Mouse (Mus musculus) thymus, postnatal 14 days (tissue): ENCODE data around the gene Golgb1.
"Not testable (repeated sequence)": the region's sequence is repeated elsewhere in the genome, so short reads cannot be mapped to it uniquely, and the experiment has no call there.

Source experiments
- DNase-seq: peaks from one replicate; pipeline ENCODE4 v3.0.0; 2021

Golgb1 gene

DNA sequence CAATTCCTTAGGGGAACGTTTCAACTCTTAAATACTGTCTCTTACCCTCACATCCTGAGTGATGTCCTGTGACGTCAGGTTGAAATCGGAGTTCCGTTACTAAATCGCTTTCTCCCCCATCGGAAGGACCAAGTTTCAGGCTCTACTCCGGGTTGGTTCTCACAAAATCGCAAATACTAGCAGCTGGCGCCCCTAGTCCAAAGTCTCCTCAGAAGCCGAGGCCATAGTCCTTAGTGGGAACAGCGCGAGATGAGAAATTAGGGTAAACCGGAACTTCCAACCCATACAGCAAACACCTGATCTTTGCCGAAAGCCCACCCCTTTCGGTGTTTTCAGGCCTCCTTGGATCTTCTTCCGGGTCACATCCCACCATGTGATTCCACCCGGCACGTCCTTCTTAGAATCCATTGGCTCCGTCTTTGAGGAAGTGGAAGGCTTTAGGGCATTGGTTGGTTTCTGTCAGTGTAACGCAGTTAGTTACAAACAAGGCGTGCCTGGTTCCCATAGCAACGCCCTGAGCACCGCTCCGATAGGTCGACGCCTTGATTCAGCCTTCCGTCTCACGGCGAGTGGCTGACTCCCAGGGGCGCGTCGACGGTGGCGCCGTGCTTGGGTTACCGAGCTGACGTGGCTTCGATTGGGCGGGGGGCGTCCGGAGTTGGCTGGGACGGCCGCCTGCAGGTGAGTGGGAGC lies at the start of gene Golgb1, which contains the start of gene Eaf2:
Golgb1 (plus strand) TSS at position 558 of the 693 bp plus-strand sequence.
Eaf2 (minus strand) TSS at position 421 of the 693 bp plus-strand sequence.
- peak; percentile 95 for DNase-seq

- DNase-seq = no peak
These were observed 47.3 kb upstream of the Golgb1 start for GRCm38 (mm10) chr16:36827611-36828053.

DNA sequence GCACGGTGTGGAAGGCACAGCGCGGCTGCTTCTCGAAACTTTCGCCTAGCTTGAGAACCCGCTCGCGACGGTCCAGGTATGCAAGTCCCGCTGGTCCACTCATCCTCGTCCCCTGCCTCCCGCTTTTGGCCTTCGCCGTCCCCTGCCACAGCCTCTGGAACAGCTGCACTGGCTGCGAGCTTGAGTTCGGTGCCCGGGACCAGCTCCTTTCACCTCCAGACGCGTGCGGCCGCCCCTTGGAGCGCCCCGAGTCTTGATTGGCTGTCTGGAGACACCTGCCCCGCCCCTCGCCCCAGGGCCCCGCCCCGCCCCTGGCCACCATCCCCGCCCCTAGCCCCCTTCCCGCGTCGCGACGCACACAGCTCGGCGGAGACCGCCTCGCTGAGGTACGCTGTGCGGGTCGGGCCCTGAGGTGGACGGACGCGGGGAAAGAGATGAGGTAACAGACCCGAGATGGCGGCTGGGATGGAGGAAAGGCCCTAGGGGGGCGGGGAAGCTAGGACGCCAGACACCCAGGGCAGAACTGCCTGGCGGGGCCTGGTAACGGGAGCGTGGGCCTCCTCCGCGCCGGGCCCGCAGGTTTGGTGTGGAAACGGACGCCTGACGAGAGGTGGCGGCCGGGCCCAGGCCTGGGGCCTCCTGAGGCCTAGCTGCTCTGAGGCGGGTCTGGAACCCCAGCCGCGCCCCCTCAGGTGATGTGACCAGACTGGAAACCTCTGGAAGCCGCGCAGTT lies 46.7 kb upstream of the Golgb1 start, which contains the start of gene Iqcb1:
Iqcb1 (plus strand) TSS at position 332 of the 733 bp plus-strand sequence.
- DNase-seq = peak; percentile 91

DNA sequence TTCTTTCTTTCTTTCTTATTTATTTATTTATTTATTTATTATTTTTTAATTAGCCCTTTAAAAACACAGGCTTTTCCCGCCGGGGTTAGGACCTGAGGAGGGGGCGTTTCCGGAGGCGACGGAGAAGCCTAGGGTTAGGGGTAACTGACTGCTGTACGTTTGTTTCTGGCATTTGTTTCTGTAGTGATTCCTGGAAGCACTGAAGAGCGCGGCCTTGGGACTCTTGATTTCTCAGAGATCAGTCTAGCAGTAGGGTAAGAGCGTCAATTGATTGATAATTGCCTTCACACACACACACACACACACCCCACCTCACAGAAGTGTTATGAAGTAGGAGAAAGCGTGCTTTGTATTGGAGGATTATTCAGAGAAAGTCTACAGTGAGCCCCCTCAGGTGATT lies 46.1 kb upstream of the Golgb1 start:
- no peak for DNase-seq

DNA sequence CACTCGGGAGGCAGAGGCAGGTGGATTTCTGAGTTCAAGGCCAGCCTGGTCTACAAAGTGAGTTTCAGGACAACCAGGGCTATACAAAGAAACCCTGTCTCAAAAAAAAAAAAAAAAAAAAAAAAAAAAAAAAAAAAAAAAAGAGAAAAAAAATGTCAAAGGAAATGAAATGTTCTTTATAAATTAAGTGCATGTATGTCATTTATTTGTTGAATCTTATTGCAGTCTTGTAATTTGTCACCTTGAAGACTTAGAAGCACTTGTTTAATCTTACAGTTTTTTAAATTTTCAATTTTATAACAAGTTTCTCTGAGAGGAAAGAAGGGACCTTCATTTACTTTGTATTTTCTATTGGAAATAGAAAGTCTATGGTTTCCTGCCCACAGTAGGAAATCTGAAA lies 28.0 kb upstream of the Golgb1 start:
- DNase-seq = not testable (repeated sequence)

DNA sequence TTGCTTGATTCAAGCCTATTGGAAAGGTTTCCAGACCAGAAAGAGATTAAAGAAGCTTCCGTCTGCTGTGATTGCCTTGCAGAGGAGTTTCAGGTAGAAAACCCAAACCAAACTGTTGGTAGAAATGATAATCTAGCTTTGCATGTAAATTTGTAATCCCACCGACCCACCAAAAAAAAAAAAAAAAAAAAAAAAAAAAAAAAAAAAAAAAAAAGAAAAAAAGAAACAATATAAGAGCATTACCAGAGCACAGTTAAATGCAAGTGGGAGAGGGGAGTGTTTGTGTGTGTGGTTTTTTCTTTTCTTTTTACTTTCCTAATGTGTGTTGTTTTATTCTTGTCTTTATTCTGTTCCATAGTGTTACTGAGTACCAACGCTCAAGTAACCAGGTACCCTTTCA lies 23.7 kb upstream of the Golgb1 start:
- DNase-seq = no peak

GRCm38 (mm10) chr16:36863585-36863984 lies 11.4 kb upstream of the Golgb1 start:
- DNase-seq = no peak

DNA sequence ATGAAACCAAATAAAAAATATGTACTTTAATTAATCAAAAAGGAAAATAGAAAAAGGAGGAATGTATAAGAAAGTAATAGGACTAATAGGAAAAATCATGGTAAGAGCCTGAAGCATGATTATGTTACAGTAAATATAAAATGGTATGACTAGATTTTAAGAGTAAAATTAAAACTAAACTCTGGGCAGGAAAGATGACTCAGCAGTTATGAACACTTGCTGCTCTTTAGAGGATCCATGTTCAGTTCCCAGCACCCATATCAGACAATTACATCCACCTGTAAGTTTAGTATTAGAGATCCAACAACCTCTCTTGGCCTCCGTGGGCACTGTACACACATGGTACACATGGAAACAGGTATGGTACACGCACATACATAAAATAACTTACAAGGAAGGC lies 5.5 kb upstream of the Golgb1 start:
- no peak for DNase-seq

- no peak for DNase-seq
These were observed 424 bp downstream of the Golgb1 start for GRCm38 (mm10) chr16:36875276-36875851.

DNA sequence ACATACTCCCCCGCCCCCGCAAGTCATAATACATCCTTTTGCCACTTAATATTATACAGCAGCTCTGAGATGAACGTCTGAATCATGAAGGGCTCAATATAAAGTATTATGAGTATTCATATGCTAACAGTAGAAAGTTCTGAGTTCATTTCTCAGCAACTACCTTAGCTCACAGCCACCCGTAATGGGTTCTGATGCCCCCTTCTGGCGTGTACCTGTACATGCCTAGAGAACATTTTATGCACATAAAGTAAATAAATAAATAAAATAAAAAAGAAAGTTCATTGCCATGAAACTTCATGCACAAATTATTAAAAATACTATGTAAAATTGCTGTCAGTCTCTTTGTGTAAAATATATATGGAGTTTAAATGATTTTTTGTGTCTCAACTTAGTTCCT lies 2.4 kb downstream of the Golgb1 start:
- DNase-seq = peak; percentile 46

DNA sequence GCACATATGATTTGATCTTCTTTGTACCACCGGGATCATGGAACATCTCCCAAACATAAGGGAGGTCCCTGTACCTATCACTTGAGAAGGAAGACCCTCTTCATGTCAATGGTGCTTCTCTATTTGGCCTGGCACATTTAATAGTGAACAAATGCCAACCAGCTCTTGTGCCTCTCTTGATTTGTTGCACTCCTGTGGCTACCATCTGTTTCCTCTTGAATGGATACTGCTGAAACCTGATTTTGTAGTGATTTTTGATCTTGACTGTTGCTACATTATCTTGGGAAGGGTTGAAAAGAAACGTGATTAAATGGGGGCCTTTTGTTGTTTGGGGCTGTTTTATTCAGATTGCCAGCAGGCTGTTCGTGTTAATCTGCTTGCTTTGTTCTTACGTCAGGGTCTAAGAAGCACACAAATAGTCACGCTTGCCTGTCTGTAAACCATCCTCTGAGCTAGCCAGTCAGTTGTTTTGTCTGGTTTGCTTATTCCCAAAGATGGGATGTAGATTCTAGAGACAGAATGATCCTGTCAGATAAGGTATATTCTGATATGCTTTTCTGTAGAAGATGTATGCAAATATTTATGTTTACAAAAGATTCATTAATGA lies 7.9 kb downstream of the Golgb1 start:
- DNase-seq = no peak

- peak; percentile 76 for DNase-seq
These were observed 9.9 kb downstream of the Golgb1 start for GRCm38 (mm10) chr16:36884881-36885280.

DNA sequence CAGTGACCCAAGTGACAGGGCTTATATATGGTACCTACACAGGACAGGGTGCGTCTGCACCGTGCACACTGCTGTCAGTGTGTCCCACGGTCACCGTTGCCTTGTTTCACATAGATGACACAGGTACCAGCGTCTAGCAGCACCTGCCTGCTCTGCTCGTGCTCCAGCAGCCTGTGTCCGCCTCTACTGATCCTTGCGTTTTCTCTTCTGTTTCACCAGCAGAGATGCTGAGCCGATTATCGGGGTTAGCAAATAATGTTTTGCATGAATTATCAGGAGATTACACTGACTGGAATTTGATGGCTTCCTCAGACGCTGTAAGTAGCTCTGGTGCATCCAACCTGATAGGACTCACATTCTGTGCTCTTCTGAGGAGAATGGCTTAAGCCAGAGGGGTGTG lies 11.0 kb downstream of the Golgb1 start:
- no peak for DNase-seq

GRCm38 (mm10) chr16:36887546-36887945 lies 12.6 kb downstream of the Golgb1 start:
- DNase-seq = no peak

DNA sequence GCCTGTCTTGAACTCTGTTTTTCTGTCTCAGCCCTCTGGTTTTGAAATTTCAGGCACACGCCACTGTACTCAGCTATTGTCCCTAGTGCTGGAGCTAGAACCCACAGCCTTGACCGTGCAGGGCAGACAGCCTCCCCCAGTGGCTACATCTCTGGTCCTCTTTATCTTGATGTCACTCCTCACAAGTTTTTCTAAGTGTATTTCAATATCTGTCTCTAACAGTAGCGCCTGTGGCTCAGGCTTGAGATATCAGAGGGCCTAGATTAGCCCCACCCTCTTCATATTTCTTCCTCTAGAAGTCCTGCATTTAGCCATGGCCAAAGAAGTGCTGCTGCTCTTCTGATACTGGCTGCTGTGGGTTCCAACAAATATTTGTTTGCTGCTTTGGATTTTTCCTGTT lies 15.6 kb downstream of the Golgb1 start:
- no peak for DNase-seq

DNA sequence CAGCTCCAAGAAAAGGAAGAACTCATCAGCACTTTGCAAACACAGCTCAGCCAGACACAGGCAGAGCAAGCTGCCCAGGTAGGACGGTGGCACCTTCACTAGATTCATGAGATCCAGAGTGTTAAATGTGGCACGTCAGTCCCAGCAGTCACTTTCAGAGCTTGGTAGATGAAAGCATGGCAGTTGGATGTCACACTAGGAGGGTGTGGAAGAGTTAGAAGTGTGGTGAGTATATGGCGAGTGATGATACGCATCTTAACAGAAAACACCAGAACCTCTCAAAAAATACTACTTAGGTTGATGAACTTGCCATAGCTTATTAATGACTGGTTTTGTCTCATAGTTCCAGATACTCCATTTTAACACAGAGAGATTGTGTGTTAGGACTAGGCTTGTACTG lies 16.5 kb downstream of the Golgb1 start:
- DNase-seq = no peak

DNA sequence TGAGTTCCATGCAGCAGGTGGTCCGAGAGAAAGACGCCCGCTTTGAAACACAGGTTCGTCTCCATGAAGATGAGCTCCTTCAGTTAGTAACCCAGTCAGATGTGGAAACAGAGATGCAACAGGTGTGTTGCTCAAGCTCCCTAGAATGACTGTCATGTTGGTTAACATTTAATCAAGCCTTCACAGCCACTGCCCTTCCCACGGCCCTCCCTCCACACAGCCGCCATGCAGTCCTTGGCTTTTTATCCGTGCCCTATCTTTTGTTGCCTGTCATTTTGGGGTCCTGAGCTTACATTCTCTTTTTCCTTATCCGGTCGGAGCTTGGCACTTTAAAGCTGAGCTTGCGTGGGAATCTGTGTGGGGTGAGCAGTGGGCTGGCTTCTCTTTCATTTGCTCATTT lies 18.4 kb downstream of the Golgb1 start:
- DNase-seq = no peak

DNA sequence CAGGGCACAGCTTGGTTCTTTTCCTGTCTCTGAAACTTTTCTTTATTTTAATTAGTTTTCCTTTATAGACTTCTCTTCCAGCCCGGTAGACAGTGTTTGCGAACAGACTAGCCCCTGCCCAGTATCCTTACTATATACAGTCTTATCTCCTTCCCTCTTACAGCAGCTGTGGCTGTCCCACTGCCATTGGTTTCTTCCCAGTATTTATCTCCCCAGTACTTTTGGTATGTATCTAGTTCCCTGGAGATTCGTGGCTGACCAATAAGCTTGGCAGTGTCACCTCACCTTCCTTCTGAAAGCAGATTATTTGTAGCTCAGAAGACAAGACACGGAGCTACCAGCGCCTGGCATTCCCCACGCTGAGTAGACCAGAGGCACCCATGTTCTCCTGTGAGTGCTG lies 21.8 kb downstream of the Golgb1 start:
- DNase-seq = no peak

GRCm38 (mm10) chr16:36903156-36903555 lies 28.2 kb downstream of the Golgb1 start:
- no peak for DNase-seq

DNA sequence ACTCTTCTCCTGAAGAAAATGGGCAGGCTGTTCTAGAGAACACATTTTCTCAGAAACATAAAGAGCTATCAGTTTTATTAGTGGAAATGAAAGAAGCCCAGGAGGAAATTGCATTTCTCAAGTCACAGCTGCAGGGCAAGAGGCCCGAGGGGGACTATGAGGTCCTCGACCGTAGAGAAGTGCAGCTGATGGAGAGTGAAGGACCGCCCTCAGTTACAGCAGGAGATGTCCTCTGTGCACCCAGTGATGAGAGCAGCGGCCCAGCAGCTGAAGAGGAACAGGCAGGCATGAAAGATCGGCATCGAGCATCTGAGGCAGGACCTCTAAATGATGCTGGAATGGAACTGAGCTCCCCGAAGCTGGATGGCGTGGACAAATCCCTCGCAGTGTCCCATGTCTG lies 37.0 kb downstream of the Golgb1 start:
- no peak for DNase-seq

- DNase-seq = no peak
These were observed 37.4 kb downstream of the Golgb1 start for GRCm38 (mm10) chr16:36912311-36912710.

- DNase-seq = no peak
These were observed 39.3 kb downstream of the Golgb1 start for GRCm38 (mm10) chr16:36914195-36914594.

GRCm38 (mm10) chr16:36918505-36918904 lies 43.6 kb downstream of the Golgb1 start:
- DNase-seq = no peak

DNA sequence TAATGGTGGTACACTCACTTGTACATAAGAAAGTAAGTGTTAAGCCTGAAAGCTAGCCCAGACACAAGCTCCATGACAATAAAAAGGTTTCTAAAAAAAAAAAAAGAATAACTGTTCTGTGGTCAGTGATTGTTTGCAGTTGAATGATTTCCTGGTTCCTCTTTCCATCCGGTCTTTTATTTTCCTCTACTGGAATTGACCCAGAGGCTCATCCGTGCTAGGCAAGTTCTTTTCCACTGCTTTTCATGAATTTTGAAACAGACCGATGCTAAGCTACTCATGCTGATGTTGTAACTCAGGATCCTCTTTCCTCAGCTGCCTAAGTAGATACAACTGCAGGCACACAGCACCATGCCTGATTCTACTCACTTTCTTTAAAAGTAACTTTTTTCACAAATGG lies 45.5 kb downstream of the Golgb1 start:
- DNase-seq = no peak
